Mouse (Mus musculus): ENCODE measurements at regions not wholly inside any gene's neighbourhood (a gene's known extent, or its start where the extent isn't known, plus 50 kb on each side); places are given as distances from the start of the nearest gene placed in this dataset.

DNA sequence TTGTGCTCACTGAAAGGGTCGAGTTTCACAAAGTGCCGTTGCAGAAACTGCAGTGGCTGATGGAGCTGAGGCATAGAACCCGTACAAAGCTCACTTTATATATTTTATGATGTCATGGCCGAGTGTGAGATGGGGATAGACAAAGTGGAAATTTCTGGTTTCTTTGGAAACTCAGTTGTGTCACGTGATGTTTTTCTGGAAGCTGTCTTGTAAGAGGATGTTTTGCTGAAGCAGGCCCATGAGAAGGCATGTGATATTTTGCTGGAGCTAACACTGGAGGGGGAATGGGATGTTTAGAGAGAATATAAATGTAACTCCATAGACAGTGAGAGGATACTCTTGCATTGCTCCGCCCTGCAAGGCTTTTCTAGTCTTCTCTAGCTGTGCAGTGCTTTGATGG is 311.7 kb downstream of the Tmem132b start:
- no peak for DNase-seq (ENCODE audit: low spot score)

DNA sequence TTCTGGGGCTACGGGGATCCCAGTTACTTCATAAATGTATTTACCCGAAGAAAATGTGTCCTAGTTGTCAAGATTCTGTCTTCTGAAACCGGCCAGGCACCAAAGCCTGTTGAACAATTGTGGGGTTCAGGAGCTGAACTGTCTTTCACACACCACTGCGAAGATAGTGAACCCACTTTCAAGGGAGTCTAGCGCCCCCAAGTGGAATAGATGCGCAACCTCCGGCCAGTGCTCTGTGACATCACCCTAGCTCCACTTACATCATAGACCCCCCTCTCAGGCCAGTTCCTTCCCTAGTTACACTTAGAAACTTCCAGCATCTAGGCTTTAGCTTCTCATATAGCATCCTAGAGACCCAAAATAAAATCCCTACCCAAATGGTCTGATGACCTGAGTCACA is 318.1 kb downstream of the Tmem132b start:
- DNase-seq (ENCODE audit: low spot score) = no peak

DNA sequence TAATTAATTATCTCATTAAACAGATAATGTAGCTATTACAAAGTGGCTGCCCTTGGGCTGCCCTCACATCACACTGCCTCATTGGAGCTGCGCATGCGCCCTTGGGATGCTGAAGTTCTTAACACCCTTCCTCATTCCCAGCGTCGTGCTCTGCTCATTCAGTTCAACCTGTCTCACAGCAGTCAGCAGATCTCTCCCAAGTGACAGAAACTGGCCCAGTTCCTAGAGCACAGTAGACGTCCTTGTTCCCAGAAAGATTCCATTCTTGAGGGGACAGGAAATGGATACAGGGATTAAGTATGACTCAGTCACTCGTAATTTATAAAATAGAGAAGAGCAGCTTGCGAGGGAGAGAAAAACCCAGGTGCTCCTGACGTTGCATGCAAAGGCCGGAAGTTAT is 344.7 kb downstream of the Tmem132b start:
- no peak for DNase-seq (ENCODE audit: low spot score)

DNA sequence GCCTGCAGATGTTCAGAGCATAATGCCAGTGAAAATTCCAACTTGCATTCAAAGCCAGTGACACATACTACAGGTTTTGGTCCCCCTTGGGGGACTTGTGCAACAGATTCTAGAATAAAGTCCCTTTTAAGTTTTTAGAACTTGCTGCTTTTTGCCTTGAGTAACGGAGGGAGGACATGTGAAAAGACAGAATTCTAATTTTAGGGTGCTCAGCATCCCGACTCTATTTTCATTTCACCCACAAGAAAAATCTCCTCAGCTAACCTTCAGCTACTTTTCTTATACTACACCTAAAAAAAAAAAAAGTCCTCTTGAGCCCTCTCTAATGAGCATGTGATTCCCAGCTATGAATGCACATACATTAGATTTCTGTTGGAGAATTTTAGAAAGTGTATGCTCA is 357.3 kb downstream of the Tmem132b start:
- DNase-seq (ENCODE audit: low spot score) = no peak

DNA sequence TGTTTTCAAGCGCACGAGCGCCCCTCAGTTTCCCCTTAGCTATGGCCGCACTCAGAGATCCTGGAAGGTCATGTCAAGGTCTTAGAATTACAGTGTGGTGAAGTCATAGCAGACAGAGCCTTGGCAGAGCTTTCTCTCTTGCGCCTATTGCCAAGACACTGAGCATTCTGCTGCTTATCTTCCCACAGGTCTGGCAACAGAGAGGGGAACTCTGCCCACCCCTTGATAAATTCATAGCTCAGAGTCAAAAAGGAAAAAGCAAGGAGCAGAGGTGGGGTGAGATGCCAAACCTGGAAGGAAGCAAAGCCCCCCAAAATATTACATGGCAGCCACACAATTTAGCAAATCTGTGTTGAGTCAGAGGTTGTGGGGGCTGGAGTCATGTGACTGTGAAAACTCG is 362.3 kb downstream of the Tmem132b start:
- no peak for DNase-seq (ENCODE audit: low spot score)

DNA sequence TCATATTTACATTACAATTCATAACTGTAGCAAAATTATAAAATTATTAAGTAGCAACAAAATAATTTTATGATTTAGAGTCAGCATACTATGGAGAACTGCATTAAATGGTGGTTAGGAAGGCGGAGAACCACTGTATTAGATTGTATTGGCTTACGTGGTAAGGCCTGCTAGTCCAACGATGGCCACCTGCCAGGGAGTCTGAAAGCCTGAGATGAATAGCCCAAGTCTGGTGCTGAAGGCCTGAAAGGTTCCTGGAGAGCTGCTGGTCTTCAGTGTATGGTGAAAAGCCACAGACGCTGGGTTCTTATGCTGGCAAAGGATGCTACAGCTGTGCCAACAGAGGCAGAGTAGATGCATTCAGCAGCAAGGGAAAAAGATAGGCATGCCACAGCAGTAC is 370.5 kb downstream of the Tmem132b start:
- DNase-seq (ENCODE audit: low spot score) = no peak

DNA sequence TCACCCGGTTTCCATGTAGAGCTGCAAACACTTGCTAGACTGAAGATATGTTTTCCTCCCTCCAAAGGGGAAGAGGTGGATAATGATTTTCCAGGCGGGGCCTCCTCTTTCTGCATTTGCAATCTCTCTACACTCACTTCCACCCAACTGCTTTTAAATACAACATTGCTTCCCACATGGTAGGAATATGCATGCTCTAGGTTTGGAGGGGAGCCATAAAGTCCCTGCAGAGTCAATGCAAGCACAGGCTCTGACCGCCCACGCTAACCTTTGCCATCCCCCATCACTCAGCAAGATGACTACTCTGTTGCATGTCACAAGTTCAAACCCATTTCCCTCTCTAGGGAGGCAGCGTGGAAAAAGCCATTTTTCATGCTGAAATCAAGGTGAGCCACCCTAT is 372.9 kb downstream of the Tmem132b start:
- no peak for DNase-seq (ENCODE audit: low spot score)

DNA sequence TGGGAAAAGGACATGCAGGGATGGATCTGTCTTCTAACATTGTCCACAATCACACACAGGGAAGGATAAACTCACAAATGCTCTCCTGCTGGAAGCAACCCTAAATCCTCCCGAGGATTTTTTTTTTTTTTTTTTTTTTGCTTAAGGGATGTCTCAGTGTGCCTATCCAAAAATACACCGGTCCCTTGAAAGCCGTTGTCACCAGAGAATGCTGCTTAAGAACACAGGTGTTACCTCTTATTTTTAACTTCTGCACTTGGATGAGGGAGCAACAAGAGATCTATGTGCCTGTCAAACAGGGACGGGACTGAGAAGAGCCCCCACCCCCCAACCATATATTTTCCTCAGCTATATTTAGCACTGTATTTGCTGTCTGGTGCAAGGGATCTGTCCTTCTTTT is 375.8 kb downstream of the Tmem132b start:
- DNase-seq (ENCODE audit: low spot score) = no peak

DNA sequence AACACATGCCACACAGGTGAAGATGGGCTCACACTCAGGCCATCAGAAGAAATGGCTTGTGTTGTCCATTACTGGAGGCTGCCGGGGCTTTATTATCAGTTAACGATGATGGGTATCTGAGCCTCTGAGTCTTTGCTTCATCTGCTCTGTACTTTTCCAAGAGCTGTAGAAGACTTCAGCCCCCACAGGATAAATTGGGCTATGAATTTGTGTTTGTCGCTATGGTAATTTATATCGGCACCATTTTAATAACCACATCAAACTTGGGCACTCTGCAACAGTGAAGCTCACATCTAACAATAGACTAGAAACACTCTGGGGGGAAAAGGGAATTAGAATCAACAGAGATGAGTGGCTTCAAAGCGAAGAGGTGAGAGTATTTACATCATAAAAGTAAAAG is 376.3 kb downstream of the Tmem132b start:
- no peak for DNase-seq (ENCODE audit: low spot score)

DNA sequence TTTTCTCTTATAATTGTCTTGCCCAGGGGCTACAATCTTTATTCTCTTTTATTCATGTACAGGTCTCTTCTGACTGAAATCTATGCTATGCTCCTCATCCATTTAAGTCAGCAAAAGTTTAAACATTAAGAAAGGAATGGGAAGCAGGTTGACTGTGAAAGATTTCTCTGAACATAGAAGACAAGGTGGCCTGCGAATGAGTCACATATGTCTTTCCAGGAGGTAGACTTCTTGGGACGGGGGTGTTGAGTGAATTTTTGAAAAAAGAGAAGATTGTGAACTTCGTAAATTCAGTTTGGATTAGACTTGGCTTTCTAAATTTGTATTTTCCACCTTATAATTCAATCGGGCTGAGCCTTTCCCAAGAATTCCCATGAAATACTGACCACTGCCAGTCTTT is 384.3 kb downstream of the Tmem132b start:
- DNase-seq (ENCODE audit: low spot score) = no peak

DNA sequence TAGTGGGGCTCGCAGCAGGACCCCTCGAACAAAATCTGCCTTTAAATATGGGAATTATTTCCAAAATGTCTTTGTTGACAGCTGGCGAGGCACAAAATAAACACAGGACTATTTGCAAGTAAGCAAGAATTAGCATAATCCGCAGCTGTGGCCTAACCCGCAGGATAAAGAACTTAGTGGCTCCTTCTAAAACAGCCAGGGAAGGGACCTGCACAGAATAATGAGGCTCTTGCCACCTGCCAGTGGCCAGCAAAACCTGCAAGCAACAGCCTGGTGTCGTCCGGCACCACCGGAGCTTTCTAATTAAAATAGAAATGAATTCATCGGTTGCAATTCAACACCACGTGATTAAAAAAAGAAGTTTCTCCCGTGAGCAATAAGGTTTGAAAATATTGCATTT is 389.4 kb downstream of the Tmem132b start:
- no peak for DNase-seq (ENCODE audit: low spot score)

DNA sequence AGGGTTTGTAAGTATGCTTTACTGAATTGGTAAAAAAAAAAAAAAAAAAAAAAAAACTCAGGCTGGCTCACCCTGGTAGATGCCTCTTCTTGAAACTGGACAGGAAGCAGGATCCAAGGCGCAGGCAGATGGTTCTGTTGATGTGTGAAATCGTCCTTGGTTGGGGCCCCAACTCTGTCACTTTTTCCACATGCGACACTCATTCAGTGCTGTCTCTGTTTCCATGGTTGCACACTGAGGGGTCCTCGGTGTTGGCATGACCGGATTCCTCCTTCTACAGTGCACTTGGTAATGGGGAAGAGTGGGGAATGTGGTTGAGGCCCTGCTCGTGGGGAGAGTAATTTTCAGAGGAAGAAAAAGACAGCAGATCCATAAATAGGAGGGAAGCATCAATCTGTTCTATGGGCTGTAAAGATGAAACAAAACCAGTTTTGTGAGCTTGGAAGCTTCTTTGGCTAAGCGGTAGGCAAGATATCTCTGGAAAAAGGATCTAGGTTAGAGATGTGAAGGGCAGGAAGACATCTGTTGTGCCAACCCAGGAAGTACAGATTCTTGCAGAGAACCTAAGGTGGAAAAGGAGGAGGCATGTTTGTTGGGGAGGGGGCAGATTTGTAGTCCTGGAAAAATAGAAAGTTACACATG is 394.4 kb downstream of the Tmem132b start:
- DNase-seq (ENCODE audit: low spot score) = peak; percentile 10

DNA sequence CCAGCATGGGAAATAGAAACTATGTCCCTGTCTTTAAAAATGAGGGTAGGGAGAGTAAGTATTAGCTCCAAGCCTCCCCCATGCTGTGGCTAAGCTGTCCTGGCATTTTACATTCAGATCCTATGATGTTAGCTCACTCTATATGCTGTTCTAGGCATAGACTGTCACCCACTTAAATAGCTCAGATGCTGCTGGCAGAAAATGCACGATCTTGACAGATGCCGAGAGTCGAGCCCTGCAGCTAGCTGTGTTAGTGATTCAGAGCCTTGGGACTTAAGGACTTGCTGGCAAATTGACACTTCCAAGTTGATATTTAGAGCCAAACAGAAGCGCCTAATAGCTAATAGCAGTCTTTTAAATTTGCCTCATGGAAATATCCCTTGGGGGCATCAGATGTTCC is 399.9 kb downstream of the Tmem132b start:
- no peak for DNase-seq (ENCODE audit: low spot score)

DNA sequence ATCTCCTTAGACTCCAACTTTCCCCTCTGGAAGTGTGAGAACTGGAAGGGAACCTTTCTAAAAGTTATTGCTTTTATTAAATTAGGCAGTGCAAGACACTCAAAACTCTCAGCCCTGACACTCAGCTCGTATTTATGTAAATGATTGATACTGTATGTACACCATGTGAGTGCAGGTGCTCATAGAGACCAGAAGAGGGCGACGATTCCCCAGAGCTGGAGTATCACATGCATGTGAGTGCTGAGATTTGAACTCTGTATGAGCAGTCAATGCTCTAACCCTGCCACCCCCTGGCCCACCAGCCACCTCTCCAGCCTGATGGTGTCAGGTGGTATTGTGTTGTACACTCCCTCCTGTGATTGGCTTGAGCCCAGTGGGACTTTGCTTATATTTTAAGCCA is 407.8 kb downstream of the Tmem132b start:
- no peak for DNase-seq (ENCODE audit: low spot score)

DNA sequence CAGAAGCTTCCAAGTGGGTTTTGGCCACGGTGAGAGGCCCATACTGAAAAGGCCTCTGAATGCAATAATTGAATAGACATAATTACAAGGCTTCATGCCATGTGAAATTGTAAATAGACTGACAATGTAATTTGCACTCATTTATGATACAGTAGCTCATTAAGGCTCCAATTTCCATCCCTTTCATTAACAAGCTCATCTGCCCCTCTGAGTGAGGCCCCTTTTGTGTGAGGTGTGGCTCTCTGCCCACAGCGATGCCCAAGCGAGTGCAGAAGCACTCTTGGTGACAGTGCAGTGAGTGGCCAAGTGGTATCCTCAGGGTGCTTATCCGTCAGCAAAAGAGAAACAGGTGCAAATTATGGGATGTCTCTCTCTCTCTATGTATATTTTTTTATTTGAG is 415.2 kb downstream of the Tmem132b start:
- DNase-seq (ENCODE audit: low spot score) = no peak

DNA sequence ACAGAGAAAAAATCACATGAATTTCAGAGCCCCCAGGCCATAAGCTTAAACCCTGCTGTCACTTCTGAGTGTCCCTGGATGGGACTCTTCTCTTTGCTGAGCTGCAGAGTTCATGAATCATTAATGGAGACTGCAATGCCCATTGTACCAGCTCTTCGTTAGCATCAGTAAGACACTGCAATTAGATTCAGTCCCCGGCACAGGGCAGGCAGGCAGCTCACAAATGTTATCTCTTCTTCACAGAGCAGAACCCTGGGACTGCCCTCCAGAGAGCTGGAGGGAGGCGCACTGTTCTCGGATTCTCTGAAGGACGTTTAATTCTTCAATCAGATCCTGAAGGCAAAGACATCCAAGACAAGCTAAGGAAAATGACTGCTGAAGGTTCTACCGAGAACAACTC is 420.1 kb downstream of the Tmem132b start:
- DNase-seq (ENCODE audit: low spot score) = no peak

DNA sequence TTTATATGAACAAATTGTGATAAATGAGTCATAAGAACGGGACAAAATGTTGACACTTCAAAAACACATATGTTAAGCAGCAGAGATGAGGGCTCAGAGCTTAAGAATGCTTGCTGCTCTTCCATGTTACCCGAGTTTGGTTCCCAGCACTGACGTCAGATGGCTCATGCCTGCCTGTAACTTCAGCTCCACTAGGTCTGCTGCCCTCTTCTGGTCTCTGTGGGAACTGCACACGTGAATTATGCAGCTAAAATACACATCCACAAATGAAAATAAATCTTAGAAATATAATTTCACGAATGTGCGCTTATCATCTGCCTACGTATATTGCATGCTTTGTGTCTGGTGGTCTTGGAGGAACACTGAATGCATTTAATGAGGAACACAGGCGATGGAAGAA is 432.5 kb downstream of the Tmem132b start:
- peak; percentile 9 for DNase-seq (ENCODE audit: low spot score)

DNA sequence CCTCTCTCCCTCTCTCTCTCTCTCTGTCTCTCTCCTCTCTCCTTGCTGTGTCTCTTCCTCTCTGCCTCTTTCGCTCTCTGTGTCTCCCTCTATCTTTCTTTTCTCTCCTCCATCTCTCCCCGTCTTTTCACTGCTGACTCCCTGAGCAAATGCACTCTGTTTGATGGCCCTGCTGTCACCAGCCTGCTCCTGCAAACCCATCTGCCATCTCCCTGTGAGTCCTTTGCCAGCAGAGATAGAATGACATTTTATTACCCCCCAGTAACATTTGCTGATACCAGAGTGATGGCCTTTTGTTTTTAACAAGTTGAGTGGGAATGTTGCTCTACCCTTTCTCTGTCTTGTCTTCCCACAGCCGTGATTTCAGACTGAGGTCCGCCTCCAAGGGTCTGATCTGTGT is 436.6 kb downstream of the Tmem132b start:
- no peak for DNase-seq (ENCODE audit: low spot score)

DNA sequence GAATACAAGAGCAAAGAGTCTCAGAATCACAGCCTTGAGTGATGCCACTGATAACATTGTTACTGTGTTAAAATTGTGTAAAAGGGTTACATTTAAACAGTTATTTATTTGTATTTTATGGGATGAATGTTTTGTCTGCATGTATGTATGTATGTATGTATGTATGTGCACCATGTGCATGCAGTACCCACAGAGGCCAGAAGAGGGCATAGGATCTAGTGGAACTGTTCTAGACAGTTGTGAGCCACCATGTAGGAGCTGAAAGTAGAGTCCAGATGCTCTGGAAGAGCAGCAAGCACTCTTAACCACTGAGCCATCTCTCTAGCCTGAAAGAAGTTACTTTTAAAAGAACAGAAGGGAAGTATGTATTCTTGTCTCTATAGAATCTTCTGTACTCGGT is 442.5 kb downstream of the Tmem132b start:
- no peak for DNase-seq (ENCODE audit: low spot score)

DNA sequence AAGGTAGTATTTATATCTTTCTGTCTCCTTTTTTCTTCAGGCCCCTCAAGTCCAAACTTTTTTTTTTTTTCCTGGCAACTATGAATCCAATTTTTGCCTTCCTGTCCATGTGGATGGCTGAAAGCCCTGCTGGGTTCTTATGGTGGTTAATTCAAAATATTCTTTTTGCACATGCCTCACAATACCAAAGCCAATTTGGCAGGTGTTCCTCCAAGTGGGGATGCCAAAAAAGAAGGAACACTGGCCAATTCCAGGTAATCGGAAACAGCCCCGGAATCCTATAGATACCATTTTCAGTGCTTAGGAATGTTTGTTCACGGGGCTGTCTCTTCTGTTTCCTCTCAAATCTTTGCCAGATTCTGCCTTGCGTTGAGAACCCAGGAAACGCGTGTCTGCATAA is 448.2 kb downstream of the Tmem132b start:
- no peak for DNase-seq (ENCODE audit: low spot score)

DNA sequence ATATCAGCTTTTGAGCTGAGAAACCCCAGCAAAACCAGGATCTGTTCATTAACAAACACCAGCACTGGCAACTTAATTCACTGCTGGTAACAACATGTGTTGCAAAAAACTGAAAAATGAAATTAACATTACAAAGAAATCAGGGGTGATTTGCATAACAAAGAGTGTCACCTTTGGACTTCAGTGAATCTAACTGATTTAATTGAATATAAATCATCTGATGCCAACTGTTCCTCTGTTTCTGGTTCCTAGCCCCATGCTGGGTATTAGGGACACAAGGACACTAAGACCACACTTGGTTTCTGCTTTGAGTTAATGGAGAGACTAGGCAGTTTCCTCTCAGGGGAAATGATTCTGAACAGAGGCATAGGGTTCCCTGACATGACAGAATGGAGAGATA is 453.8 kb downstream of the Tmem132b start:
- DNase-seq (ENCODE audit: low spot score) = no peak

DNA sequence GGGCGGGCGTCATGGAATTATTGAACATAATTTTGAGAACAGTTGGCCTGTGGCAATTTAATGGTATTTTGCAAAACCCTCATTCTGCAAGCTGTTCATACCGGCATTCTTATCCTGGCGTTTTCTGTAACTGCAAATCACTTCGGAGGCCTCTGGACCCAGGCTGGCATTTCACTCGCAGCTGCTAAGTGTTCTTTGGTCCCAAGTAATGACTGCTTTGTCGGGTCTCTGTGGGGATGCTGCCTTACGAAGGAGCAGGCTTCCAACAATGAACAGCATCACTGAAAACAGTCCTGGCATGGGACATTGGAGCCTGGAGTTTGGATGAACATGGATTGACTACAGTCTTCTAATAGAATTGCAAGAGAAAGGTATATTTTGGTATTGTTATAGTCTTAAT is 465.6 kb downstream of the Tmem132b start:
- peak; percentile 6 for DNase-seq (ENCODE audit: low spot score)

DNA sequence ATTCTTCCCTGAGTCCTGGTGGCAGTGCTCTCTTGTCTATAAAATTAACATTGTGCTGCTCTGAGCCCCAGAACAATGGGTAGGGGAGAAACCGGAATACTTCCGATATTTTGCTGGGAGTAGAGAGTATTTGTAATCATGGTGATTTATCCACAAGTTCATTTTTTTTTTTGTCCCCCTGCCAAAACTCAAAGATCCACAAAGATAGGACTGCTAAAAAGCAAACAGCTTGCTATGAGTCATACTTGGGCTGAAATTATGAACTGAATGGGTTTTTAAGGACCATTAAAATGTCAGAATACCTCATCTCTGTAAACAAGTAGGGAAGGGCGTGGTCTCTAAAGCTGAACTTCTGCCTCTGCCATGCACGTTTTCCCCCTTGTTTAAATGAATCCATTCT is 476.3 kb downstream of the Tmem132b start:
- DNase-seq (ENCODE audit: low spot score) = no peak

DNA sequence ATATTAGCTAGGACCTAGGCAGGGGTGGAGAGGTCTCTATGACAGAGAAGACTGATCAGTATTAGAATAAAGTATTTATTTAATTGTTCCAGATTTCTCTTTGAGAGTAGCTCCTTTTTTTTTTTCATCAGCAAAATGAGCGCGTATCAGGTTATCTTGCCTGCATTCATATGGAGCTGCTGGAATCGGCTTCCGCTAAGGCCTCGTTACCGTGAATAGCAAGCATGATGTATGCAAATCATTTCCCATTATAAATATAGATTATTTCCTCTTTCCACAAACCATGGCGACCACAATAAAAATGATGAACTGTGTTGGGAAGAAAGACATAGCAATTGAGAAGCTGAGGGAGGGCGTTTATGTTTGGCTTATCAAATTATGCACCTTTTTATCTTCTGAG is 476.7 kb downstream of the Tmem132b start:
- no peak for DNase-seq (ENCODE audit: low spot score)

DNA sequence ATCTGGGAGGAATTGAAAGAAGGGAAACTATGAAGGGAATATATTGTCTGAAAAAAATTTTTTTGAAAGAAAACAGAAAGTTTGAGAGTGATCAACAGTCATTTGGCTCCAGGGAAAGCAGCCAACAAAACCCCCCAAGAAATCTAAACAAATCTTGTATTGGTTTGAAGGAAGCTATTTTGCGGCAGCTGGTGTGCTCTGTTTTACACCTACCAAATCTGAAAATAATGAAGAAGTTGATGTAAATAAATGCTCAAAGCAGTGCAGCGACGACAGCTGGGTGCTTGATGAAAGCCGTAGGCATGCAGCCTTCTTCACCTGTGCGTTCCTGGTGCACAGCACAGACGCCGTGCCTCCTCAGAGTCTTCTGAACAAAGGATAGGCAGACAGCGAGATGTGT is 488.2 kb downstream of the Tmem132b start:
- no peak for DNase-seq (ENCODE audit: low spot score)
